Mouse (Mus musculus) heart, embryonic 14.5 days (tissue): ENCODE measurements at regions not wholly inside any gene's neighbourhood (a gene's known extent, or its start where the extent isn't known, plus 50 kb on each side); places are given as distances from the start of the nearest gene placed in this dataset.
A peak's percentile ranks its signal among the peaks of the same experiment; 100 is the strongest.

Experiments
- ATAC-seq: fragments of 200-750 bp; cut with Nextera tagmentation; 2 replicates; pipeline ENCODE4 v1.8.0; 2017; ENCODE audit warnings: low read depth, moderate TSS enrichment; ENCODE audit not compliant: insufficient number of reproducible peaks, insufficient read depth, low FRiP score
- H3K27ac ChIP-seq, 2 experiments: fragments of 200-500 bp in 1 of 2; fragments of 300-500 bp in 1 of 2; sonication (generic) in 1 of 2; replicated peaks in 1 of 2; 2 replicates each; pipeline ENCODE4 v1.5.1; 2012 to 2014; ENCODE audit warnings: low read depth in 2 of 2, low read length in 2 of 2, control low read depth in 1 of 2, mild to moderate bottlenecking in 1 of 2, mixed read lengths in 1 of 2; ENCODE audit not compliant: control insufficient read depth in 1 of 2, insufficient read depth in 1 of 2
- H3K27me3 ChIP-seq: fragments of 300-500 bp; sonication (generic); 2 replicates; pipeline ENCODE4 v1.6.1; 2014; ENCODE audit warnings: mild to moderate bottlenecking, low read length, control low read depth; ENCODE audit not compliant: control insufficient read depth, insufficient read depth
- H3K36me3 ChIP-seq: fragments of 300-500 bp; sonication (generic); 2 replicates; pipeline ENCODE4 v1.6.1; 2014; ENCODE audit warnings: mild to moderate bottlenecking, control low read depth, low read length, mixed read lengths; ENCODE audit not compliant: control insufficient read depth, insufficient read depth
- H3K4me1 ChIP-seq, 2 experiments: fragments of 200-500 bp in 1 of 2; fragments of 300-500 bp in 1 of 2; sonication (generic) in 1 of 2; 2 replicates each; pipeline ENCODE4 v1.6.1; 2012 to 2014; ENCODE audit warnings: low read length in 2 of 2, control low read depth in 1 of 2, mixed read lengths in 1 of 2; ENCODE audit not compliant: control insufficient read depth in 2 of 2, insufficient read depth in 2 of 2
- H3K4me2 ChIP-seq: fragments of 300-500 bp; sonication (generic); 2 replicates; pipeline ENCODE4 v1.6.1; 2014; ENCODE audit warnings: mild to moderate bottlenecking, low read length
- H3K4me3 ChIP-seq, 2 experiments: fragments of 200-500 bp in 1 of 2; fragments of 300-500 bp in 1 of 2; sonication (generic) in 1 of 2; 2 replicates each; pipeline ENCODE4 v1.5.1; 2012 to 2014; ENCODE audit warnings: low read length in 2 of 2, mild to moderate bottlenecking in 2 of 2, control low read depth in 1 of 2, low read depth in 1 of 2, moderate library complexity in 1 of 2; ENCODE audit not compliant: control insufficient read depth in 1 of 2, insufficient read depth in 1 of 2
- H3K9ac ChIP-seq: fragments of 300-500 bp; sonication (generic); 2 replicates; pipeline ENCODE4 v1.6.1; 2014; ENCODE audit warnings: mild to moderate bottlenecking, low read length
- H3K9me3 ChIP-seq: fragments of 300-500 bp; sonication (generic); 2 replicates; pipeline ENCODE4 v1.6.1; 2016; ENCODE audit warnings: low read length, control low read depth; ENCODE audit not compliant: control insufficient read depth
- WGBS: fragments of 180-500 bp; shearing (Covaris S2); extraction: QIAGEN DNeasy Blood & Tissue Kit; methylation state at CpG from one replicate; pipeline ENCODE4 v1.1.7; 2014; 5-methylcytosine and 5-hydroxymethylcytosine counted together

GRCm38 (mm10) chr1:98268853-98269252 lies 152.1 kb upstream of the Slco6d1 start:
- Histone ChIP-seq H3K4me3 (no peak overlapping the region), H3K4me1 (peaks cover 0 to 9% of the 10 kb centered on the region in 2 experiments; a peak in 1 of 4 replicates), H3K4me2 (no peak overlapping the region), H3K9ac (no peak overlapping the region), H3K27me3 (no peaks in the 10 kb centered on the region), H3K27ac (no peak overlapping the region), H3K36me3 (no peaks in the 10 kb centered on the region), H3K9me3 (no peaks in the 10 kb centered on the region)
- WGBS = 86% methylated on average over 2 of the region's 2 CpGs
- no peak for ATAC-seq

- no peak for ATAC-seq
- H3K4me2 ChIP-seq = no peak overlapping the region
- 40% methylated on average over 1 of the region's 1 CpGs for WGBS
- H3K27ac ChIP-seq = no peak overlapping the region
- no peak overlapping the region for H3K4me3 ChIP-seq
- H3K27me3 ChIP-seq = no peaks in the 10 kb centered on the region
- H3K9ac ChIP-seq = no peak overlapping the region
- no peaks in the 10 kb centered on the region for H3K36me3 ChIP-seq
- no peaks in the 10 kb centered on the region for H3K9me3 ChIP-seq
- H3K4me1 ChIP-seq = peaks cover 0 to 11% of the 10 kb centered on the region in 2 experiments; a peak in 1 of 4 replicates
Measured at GRCm38 (mm10) chr1:98270212-98270611, 150.7 kb upstream of the Slco6d1 start.

- no peaks in the 10 kb centered on the region for H3K9me3 ChIP-seq
- no peak overlapping the region for H3K4me3 ChIP-seq
- WGBS = 8% methylated on average over 6 of the region's 6 CpGs
- no peaks in the 10 kb centered on the region for H3K36me3 ChIP-seq
- H3K27ac ChIP-seq = peak overlapping the region; percentile 45 to 60
- ATAC-seq = peak; percentile 83
- no peak overlapping the region for H3K9ac ChIP-seq
- no peaks in the 10 kb centered on the region for H3K27me3 ChIP-seq
- peaks cover 0 to 15% of the 10 kb centered on the region in 2 experiments; a peak in 3 of 4 replicates for H3K4me1 ChIP-seq
- peak overlapping the region; percentile 42 for H3K4me2 ChIP-seq
Measured at GRCm38 (mm10) chr1:98273966-98274616, 146.8 kb upstream of the Slco6d1 start.

- Histone ChIP-seq H3K9ac (no peak overlapping the region), H3K36me3 (no peaks in the 10 kb centered on the region), H3K9me3 (no peaks in the 10 kb centered on the region), H3K27me3 (no peaks in the 10 kb centered on the region), H3K4me2 (no peak overlapping the region), H3K4me1 (peaks cover 0 to 23% of the 10 kb centered on the region in 2 experiments; a peak in 3 of 4 replicates), H3K27ac (no peak overlapping the region), H3K4me3 (no peak overlapping the region)
- 53% methylated on average over 1 of the region's 1 CpGs for WGBS
- ATAC-seq = no peak
Measured at GRCm38 (mm10) chr1:98275524-98275923, 145.4 kb upstream of the Slco6d1 start.

- Histone ChIP-seq H3K9me3 (no peaks in the 10 kb centered on the region), H3K4me2 (0 out of 2 replicates have a peak overlapping the region, but pooled peaks have one; percentile 5), H3K27ac (peak overlapping the region in 1 of 2 experiments; percentile 50; a peak in 2 of 4 replicates), H3K4me1 (peaks cover 0 to 16% of the 10 kb centered on the region in 2 experiments; a peak in 3 of 4 replicates), H3K9ac (no peak overlapping the region), H3K4me3 (no peak overlapping the region), H3K27me3 (no peaks in the 10 kb centered on the region), H3K36me3 (no peaks in the 10 kb centered on the region)
- 33% methylated on average over 2 of the region's 2 CpGs for WGBS
- ATAC-seq = no peak
Measured at GRCm38 (mm10) chr1:98279446-98280048, 141.4 kb upstream of the Slco6d1 start.

- Histone ChIP-seq H3K4me1 (peaks cover 0 to 16% of the 10 kb centered on the region in 2 experiments; a peak in 3 of 4 replicates), H3K36me3 (no peaks in the 10 kb centered on the region), H3K4me2 (no peak overlapping the region), H3K27me3 (no peaks in the 10 kb centered on the region), H3K9ac (no peak overlapping the region), H3K4me3 (no peak overlapping the region), H3K9me3 (no peaks in the 10 kb centered on the region), H3K27ac (peak overlapping the region in 1 of 2 experiments; percentile 19; a peak in 1 of 4 replicates)
- ATAC-seq = no peak
- 64% methylated on average over 9 of the region's 9 CpGs for WGBS
Measured at GRCm38 (mm10) chr1:98280263-98281052, 140.5 kb upstream of the Slco6d1 start.

GRCm38 (mm10) chr1:98281053-98281770 lies 139.7 kb upstream of the Slco6d1 start:
- H3K27ac ChIP-seq = 0 out of 4 replicates have a peak overlapping the region, but pooled peaks of 1 of the 2 experiments have one; percentile 19
- no peaks in the 10 kb centered on the region for H3K27me3 ChIP-seq
- peaks cover 0 to 16% of the 10 kb centered on the region in 2 experiments; a peak in 3 of 4 replicates for H3K4me1 ChIP-seq
- H3K4me3 ChIP-seq = no peak overlapping the region
- H3K9me3 ChIP-seq = no peaks in the 10 kb centered on the region
- ATAC-seq = no peak
- H3K9ac ChIP-seq = no peak overlapping the region
- no peak overlapping the region for H3K4me2 ChIP-seq
- WGBS = 88% methylated on average over 2 of the region's 2 CpGs
- no peaks in the 10 kb centered on the region for H3K36me3 ChIP-seq
